Mouse (Mus musculus): ENCODE data around the gene Fat1.

The Fat1 gene

GRCm38 (mm10) chr8:44962572-44963231 is 27.5 kb downstream of the Fat1 start:
- DNase-seq (ENCODE audit: low spot score), result no peak

DNA sequence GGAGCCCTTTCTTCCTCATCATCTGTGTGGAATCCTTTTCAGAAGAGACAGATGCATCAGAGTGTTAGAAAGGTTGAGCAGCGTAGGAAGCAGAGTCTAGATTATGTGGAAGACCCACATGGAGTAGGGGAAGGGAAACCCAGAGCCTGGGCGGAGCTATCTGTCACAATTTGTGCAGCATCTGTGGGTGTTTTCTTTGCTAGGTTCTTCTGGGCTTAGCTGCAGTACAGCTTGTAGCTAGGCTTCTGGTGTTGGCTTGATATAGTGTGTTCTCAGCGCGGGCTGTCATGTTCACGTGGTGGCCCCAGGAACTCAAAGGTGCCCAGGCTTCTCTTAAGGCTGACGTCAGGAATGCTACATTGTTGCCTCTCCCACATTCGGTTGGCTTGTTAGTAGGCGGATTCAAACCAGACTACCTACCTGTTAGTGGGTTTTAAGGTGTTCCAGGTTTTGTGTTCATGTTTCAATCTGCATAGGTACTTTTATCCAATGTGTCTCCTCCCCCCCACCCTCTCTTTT is 32.3 kb downstream of the Fat1 start:
- DNase-seq (ENCODE audit: low spot score), result no peak

DNA sequence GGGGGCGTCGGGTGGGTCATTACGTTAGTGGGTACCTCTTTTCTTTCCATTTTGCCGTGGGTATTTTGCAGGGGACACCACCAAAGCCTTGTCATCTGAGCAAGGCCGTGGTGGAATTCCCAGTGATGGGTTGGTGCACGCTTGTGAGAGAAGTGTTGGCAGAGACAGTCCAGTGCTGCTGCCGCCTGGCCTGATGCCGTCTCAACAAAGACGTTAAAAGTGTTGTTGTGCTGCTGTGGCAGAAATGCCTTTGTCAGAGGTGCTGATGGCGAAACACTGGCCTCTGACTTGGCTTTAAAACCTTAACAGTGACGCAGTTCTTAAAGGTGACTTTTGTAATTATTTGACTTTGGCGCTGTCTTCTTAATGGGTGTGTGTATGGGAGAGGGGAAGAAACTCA is 34.8 kb downstream of the Fat1 start:
- DNase-seq (ENCODE audit: low spot score), result no peak

DNA sequence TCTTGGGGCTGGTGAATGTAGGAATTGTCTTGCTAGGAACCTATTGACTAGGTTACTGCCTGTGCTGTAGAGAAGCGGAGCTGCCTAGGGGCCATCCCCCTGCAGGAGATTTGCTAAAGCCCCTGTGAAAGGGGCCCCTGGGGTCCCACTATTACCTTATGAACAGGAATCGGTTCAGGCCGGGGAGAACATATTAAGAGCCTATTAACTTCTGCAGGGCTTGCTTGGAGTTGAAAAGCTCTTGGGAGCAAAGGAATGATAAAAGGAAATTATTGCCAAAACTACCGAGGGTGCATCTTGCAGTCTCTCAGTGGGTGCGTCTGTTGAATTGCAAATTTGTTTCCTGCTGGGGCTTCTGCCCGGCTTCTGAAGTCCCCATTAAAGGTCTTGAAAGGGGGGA is 36.1 kb downstream of the Fat1 start:
- DNase-seq (ENCODE audit: low spot score), result no peak

GRCm38 (mm10) chr8:44971964-44972363 is 36.7 kb downstream of the Fat1 start:
- DNase-seq (ENCODE audit: low spot score), result no peak

DNA sequence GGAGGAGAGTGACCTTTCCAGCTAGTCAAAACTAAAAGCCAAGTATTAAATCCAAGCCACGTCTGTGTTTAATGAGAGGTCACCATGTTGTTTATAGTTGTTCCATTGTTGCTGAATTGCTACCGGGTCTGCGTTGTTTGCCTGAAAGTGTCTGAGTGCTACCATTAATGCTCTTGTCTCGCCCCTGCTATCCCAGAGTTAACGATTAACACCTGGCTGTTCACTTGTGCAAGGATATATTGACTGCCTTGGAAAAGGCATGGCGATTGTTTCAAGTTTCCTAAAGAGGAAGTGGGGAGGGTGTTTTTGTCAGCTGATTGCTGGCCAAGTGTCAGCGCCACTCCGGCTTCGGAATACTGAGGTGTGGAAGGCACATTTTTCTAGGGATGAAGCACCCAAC is 39.9 kb downstream of the Fat1 start:
- no peak for DNase-seq (ENCODE audit: low spot score)

DNA sequence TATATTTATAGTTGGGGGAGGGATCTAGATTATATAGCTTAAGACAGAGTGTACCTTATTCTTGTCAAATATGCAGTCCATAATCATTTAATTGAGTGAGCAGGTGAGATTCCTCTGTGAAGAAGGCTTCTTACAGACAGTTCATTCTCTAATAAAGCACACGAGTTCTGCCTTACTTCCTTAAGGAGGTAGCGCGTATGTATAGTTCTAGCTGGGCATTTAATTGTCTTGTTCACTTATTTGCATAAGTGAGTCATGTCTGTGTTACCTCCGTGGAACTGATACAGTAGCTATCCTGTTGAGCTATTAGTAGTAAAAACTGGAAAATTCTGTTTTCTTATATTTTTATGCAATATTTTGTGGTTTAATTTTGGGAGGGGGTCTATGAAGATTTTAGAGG is 40.4 kb downstream of the Fat1 start:
- no peak for DNase-seq (ENCODE audit: low spot score)

DNA sequence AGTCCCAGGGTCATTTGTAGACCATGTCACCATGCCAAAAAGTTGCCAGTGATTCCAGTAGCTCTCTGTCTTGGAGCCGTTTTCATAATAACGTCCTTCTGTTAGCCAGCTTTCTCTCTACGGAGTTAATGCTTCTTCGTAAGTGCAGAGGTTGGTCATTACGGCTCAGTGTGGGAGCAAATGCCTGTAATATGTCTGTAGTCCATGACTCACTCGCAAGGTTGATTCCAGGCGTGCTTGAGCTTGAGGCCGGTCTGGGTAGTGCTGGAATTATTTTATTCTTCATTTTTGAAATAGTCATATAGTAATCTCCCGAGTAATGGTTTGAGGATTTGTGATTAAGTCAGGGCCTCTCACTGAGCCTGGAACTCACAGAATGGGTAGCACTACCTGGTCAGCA is 43.4 kb downstream of the Fat1 start:
- no peak for DNase-seq (ENCODE audit: low spot score)

- no peak for DNase-seq (ENCODE audit: low spot score)
These were observed 44.0 kb downstream of the Fat1 start for GRCm38 (mm10) chr8:44979245-44979644.

DNA sequence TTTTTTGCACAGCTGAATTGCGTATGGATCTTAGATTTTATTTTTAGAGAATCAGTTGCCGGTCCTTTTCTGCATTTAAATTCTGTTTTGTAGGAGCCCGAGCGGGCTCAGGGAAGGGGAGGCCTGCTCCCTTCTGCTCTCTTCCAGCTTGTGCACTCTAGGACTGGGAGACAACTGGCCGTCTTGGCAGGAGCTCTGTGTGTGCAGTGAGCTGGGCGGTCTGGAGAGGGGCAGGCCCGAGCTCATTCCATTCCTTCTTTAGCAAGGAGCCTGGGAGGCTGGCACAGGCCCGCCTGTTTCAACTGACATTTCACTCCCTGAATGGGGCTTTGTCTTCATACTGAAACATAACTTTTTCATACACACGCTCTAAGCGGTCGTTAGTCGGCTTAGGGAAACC is 44.8 kb downstream of the Fat1 start:
- DNase-seq (ENCODE audit: low spot score), result no peak

- no peak for DNase-seq (ENCODE audit: low spot score)
These were observed 50.4 kb downstream of the Fat1 start for GRCm38 (mm10) chr8:44985326-44986288.

- DNase-seq (ENCODE audit: low spot score), result no peak
These were observed 56.6 kb downstream of the Fat1 start for GRCm38 (mm10) chr8:44991700-44992487.

- DNase-seq (ENCODE audit: low spot score), result no peak
These were observed 57.4 kb downstream of the Fat1 start for GRCm38 (mm10) chr8:44992664-44993063.

DNA sequence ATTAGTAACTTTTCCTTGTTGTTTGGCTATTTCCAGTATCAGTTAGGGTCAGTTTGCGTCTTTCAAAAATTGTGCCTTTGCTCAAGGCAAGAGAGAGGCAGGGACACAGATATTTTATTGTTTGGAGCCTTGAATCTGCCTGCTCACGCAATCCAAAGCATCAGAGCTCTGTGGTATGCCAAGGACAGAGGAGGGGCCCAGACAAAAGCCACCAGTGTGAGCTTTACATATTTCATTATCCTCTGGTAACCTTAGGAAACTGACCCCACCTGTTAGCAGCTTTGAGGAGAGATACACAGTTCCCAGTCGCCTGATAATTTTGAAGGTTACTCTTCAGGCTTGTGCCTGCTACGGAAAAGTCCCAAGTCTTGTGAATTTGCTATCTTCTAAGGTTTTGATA is 58.1 kb downstream of the Fat1 start:
- DNase-seq (ENCODE audit: low spot score), result no peak

DNA sequence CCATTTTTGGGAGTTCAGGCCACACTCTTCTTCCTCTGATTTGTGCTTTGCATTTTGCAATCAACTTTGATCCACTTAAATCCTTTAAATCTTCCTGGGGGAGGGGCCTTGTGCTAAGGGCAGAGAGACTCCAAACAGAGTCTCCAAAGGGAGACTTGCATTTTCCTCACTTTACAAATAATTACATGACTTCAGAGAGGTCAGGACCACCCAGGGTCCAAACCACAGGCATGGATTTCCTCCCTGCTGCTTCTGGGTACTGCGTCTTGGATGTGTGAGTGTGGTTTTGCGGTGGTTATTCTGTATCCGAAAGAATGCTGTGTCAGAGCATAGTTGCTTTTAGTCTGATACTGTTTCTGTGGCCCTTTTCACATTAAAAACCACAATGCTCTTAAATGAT is 61.2 kb downstream of the Fat1 start:
- DNase-seq (ENCODE audit: low spot score), result no peak

GRCm38 (mm10) chr8:44997321-44997720 is 62.1 kb downstream of the Fat1 start:
- DNase-seq (ENCODE audit: low spot score), result no peak

DNA sequence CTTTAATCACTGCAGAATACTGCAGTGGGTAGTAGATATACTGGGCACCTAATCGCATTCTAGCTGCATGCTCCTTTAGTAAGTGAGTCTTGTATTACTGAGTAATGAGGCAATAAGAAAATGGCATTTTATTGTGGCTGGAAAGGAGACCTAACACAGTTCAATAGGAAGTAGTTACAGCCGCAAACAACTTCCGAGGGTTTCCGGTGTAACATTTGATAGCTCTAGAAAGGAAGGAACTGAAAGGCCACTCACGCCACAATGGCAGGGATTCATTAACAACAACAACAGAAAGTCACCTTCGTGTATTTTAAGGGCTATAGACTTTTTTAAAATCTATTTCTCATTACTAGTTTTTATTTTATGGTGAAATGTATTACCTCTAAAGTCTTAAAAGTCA is 62.6 kb downstream of the Fat1 start:
- DNase-seq (ENCODE audit: low spot score), result no peak

GRCm38 (mm10) chr8:44998275-44998674 is 63.0 kb downstream of the Fat1 start:
- DNase-seq (ENCODE audit: low spot score), result no peak

GRCm38 (mm10) chr8:44998681-44999277 is 63.5 kb downstream of the Fat1 start:
- no peak for DNase-seq (ENCODE audit: low spot score)

GRCm38 (mm10) chr8:45001577-45002197 is 66.4 kb downstream of the Fat1 start:
- DNase-seq (ENCODE audit: low spot score), result no peak

- no peak for DNase-seq (ENCODE audit: low spot score)
These were observed 67.4 kb downstream of the Fat1 start for GRCm38 (mm10) chr8:45002686-45003085.

GRCm38 (mm10) chr8:45004021-45004420 is 68.8 kb downstream of the Fat1 start:
- no peak for DNase-seq (ENCODE audit: low spot score)
